Mouse (Mus musculus) intestine, embryonic 14.5 days (tissue): ENCODE measurements around the gene Dusp5. TPM values are rescaled to one million over a fixed set of nuclear protein-coding genes. Genes with fewer than 3 reads are reported as not detected.

Experiments
- ATAC-seq: fragments of 200-750 bp; cut with Nextera tagmentation; replicated peaks from 2 replicates; pipeline ENCODE4 v1.8.0; 2017; ENCODE audit warnings: low read depth, moderate number of reproducible peaks, moderate TSS enrichment, moderate library complexity; ENCODE audit not compliant: low FRiP score, low TSS enrichment
- DNase-seq: peaks from one replicate; pipeline ENCODE4 v3.0.0-alpha.2; 2018; ENCODE audit warnings: low spot score
- H3K27ac ChIP-seq: fragments of 300-500 bp; sonication (generic); 2 replicates; pipeline ENCODE4 v1.5.1; 2014; ENCODE audit warnings: low read depth, mild to moderate bottlenecking, control low read depth
- H3K27me3 ChIP-seq: fragments of 300-500 bp; sonication (generic); replicated peaks from 2 replicates; pipeline ENCODE4 v1.6.1; 2014; ENCODE audit warnings: low read length, control low read depth; ENCODE audit not compliant: control insufficient read depth, insufficient read depth
- H3K36me3 ChIP-seq: fragments of 300-500 bp; sonication (generic); 2 replicates; pipeline ENCODE4 v1.6.1; 2014; ENCODE audit warnings: low read length, control low read depth; ENCODE audit not compliant: control insufficient read depth, insufficient read depth
- H3K4me1 ChIP-seq: fragments of 300-500 bp; sonication (generic); replicated peaks from 2 replicates; pipeline ENCODE4 v1.6.1; 2014; ENCODE audit warnings: low read length, control low read depth, mixed read lengths; ENCODE audit not compliant: control insufficient read depth, insufficient read depth
- H3K4me2 ChIP-seq: fragments of 300-500 bp; sonication (generic); 2 replicates; pipeline ENCODE4 v1.6.1; 2014; ENCODE audit warnings: low read length
- H3K4me3 ChIP-seq: fragments of 300-500 bp; sonication (generic); 2 replicates; pipeline ENCODE4 v1.5.1; 2014; ENCODE audit warnings: low read depth, low read length, control low read depth, mixed read lengths
- H3K9ac ChIP-seq: fragments of 300-500 bp; sonication (generic); 2 replicates; pipeline ENCODE4 v1.6.1; 2014; ENCODE audit warnings: mild to moderate bottlenecking, low read length
- H3K9me3 ChIP-seq: fragments of 300-500 bp; sonication (generic); 2 replicates; pipeline ENCODE4 v1.6.1; 2016; ENCODE audit warnings: low read length, control low read depth; ENCODE audit not compliant: control insufficient read depth
- WGBS: fragments of 180-500 bp; shearing (Covaris S2); extraction: QIAGEN DNeasy Blood & Tissue Kit; methylation state at CpG from one replicate; pipeline ENCODE4 v1.1.7; 2014; 5-methylcytosine and 5-hydroxymethylcytosine counted together
- polyA plus RNA-seq: library from polyadenylated mRNA; unstranded; fragments of >200 nt; fragmentation: Nextera tagmentation; extraction: Ambion mirVana; gene quantifications from 2 replicates; pipeline ENCODE4 v1.2.1, GENCODE M21; 2014

The Dusp5 gene
- 5.8 and 7.3 TPM in 2 replicates for polyA plus RNA-seq

DNA sequence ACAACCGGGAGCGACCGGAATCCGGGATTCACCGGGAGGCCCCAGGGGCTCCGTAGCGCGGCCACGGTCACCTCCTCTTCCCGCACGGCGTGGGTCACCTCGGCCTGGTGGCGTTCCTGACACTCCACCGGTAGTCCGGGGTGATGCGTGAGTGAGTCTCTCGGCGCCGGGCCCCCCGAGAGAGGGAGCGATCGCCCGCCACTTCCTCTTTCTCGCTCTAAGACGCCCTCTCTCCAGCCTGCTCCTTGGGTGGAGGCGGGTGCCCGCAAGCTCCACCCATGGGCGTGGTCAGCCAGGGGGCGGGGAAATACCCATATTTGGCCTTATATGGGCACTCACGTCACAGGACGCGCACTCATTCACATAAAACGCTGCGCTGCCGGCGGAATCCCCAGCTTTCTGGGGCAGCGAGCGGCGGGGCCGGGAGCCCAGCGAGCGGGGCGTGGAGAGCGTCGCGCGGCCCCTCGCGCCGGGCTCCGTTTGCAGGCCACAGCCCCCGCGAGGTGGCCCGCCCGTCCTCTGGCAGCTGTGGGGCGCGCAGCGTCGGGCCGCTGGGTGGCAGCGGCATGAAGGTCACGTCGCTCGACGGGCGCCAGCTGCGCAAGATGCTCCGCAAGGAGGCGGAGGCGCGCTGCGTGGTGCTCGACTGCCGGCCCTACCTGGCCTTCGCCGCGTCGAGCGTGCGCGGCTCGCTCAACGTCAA, at the start of gene Dusp5:
Gene Dusp5 (plus strand): TSS at position 358 of the 703 bp plus-strand sequence.
- Histone ChIP-seq H3K9me3 (no peaks in the 10 kb centered on the region), H3K36me3 (no peaks in the 10 kb centered on the region), H3K9ac (peak within 1 kb of the TSS; percentile 69), H3K4me3 (peak within 1 kb of the TSS; percentile 62), H3K27ac (peak within 1 kb of the TSS; percentile 47), H3K4me2 (peak within 1 kb of the TSS; percentile 88), H3K27me3 (no peaks in the 10 kb centered on the region; the same call in 1 of the 2 replicates), H3K4me1 (peaks cover 19% of the 10 kb centered on the region)
- peak; percentile 95 for ATAC-seq
- WGBS, result under 1% methylated on average over 81 of the region's 84 CpGs
- DNase-seq, result peak; percentile 99

DNA sequence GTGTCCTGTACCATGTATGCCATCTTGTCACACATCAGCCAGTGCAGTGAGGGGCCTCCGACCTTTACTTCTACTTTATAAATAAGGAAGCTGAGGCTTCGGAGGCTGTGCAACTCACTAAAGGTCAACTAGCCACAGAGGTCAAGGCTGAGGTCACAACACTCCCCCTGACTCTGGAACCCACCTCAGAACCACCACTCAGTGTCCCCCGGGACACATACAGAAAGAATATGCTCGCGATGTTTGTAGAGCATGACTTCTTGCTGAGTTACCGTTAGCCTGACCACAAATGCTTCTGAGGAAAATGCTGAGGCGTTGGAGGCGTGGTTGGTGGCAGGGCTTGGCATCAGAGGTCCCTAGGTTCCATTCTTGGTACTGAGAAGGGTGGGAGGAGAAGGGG, 49.3 kb upstream of the Dusp5 start:
- Histone ChIP-seq H3K4me3 (no peak overlapping the region), H3K27ac (no peak overlapping the region), H3K9me3 (no peaks in the 10 kb centered on the region), H3K4me2 (no peak overlapping the region), H3K4me1 (no peaks in the 10 kb centered on the region), H3K36me3 (no peaks in the 10 kb centered on the region), H3K9ac (no peak overlapping the region), H3K27me3 (no peaks in the 10 kb centered on the region)
- DNase-seq (no peak), ATAC-seq (no peak)
- 74% methylated on average over 8 of the region's 8 CpGs for WGBS

DNA sequence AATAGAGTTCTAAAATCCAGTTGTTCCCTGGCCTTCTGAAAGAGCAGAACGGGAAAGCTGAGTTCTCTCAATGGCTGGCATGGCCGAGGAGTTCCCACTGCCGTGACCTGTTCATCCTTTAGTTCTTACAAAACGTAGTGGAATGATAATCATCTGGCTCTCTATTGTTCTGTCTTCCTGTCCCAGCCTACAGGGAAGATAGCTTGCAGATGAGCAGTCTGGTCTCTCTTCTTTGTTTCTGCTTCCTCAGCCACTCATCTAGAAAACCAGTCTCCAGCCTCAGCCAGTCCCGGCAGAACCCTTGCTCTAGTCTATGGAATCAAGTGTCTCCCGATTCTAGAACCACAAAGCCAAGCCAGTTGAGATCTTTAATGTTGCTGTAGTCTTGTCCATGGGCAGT, 46.8 kb upstream of the Dusp5 start:
- no peak overlapping the region for H3K4me2 ChIP-seq

GRCm38 (mm10) chr19:53482527-53482926, 46.4 kb upstream of the Dusp5 start:
- Histone ChIP-seq H3K4me2 (no peak overlapping the region), H3K27ac (no peak overlapping the region), H3K9me3 (no peaks in the 10 kb centered on the region), H3K27me3 (no peaks in the 10 kb centered on the region), H3K36me3 (no peaks in the 10 kb centered on the region), H3K9ac (no peak overlapping the region), H3K4me1 (no peaks in the 10 kb centered on the region), H3K4me3 (no peak overlapping the region)
- 80% methylated on average over 5 of the region's 5 CpGs for WGBS
- DNase-seq (no peak), ATAC-seq (no peak)

More for the DNA sequence above, 46.8 kb upstream of the Dusp5 start:
- WGBS, result 73% methylated on average over 6 of the region's 6 CpGs
- Histone ChIP-seq H3K4me3 (no peak overlapping the region), H3K9ac (no peak overlapping the region), H3K4me1 (no peaks in the 10 kb centered on the region), H3K36me3 (no peaks in the 10 kb centered on the region), H3K27me3 (no peaks in the 10 kb centered on the region), H3K9me3 (no peaks in the 10 kb centered on the region), H3K27ac (no peak overlapping the region)
- no peak for DNase-seq
- no peak for ATAC-seq

DNA sequence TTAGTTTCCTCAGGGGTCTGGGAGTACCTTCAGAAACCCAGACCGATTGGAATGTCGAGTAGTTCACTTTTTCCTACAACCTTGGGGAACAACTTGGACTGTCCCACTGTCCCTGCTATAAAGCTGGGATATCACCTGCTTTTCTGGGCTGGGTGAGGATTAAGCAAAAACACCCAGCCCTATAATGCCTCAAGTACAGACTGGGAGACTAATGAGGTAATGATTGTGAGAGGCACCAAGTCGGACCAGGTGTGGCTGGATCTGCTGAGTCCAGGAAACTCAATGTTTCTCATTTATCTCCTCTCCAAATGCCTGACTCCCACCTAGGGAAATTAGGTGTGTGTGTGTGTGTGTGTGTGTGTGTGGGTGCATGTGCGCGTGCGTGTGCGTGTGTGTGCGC, 44.9 kb upstream of the Dusp5 start:
- no peaks in the 10 kb centered on the region for H3K4me1 ChIP-seq
- no peak overlapping the region for H3K27ac ChIP-seq
- no peak overlapping the region for H3K9ac ChIP-seq
- WGBS, result 87% methylated on average over 8 of the region's 8 CpGs
- ATAC-seq (no peak), DNase-seq (no peak)
- no peaks in the 10 kb centered on the region for H3K36me3 ChIP-seq
- H3K4me3 ChIP-seq, result no peak overlapping the region
- H3K4me2 ChIP-seq, result no peak overlapping the region
- H3K27me3 ChIP-seq, result no peaks in the 10 kb centered on the region
- H3K9me3 ChIP-seq, result no peaks in the 10 kb centered on the region

GRCm38 (mm10) chr19:53484918-53485317, 44.0 kb upstream of the Dusp5 start:
- H3K27ac ChIP-seq, result no peak overlapping the region
- DNase-seq (no peak), ATAC-seq (peak; percentile 47; the same call in 1 of the 2 replicates)
- no peaks in the 10 kb centered on the region for H3K36me3 ChIP-seq
- no peak overlapping the region for H3K9ac ChIP-seq
- H3K4me2 ChIP-seq, result no peak overlapping the region
- H3K27me3 ChIP-seq, result no peaks in the 10 kb centered on the region
- no peak overlapping the region for H3K4me3 ChIP-seq
- no peaks in the 10 kb centered on the region for H3K9me3 ChIP-seq
- no peaks in the 10 kb centered on the region for H3K4me1 ChIP-seq
- WGBS, result 66% methylated on average over 3 of the region's 3 CpGs

DNA sequence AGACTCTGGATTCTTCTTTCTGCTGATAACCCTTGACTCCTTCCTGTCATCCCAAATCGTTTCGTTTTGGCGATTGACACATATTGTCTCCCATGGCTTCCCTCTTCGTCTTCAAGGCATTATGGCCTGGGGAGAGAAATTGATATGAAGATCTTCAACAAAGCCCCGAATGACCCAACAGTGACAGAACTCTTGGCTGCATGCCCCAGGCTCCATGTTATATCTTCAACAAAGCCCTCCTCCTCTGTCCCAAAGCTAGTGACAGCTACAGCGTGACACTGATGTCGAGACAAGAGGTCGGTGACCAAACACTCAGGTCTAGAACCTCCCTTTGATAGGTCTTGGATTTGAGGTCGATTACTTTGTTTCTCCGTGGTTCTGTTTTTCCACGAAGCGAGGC, 39.7 kb upstream of the Dusp5 start:
- Histone ChIP-seq H3K27ac (no peak overlapping the region), H3K9ac (no peak overlapping the region), H3K36me3 (no peaks in the 10 kb centered on the region), H3K4me1 (no peaks in the 10 kb centered on the region), H3K27me3 (no peaks in the 10 kb centered on the region), H3K4me3 (no peak overlapping the region), H3K9me3 (no peaks in the 10 kb centered on the region), H3K4me2 (no peak overlapping the region)
- ATAC-seq, result no peak
- 86% methylated on average over 12 of the region's 12 CpGs for WGBS
- no peak for DNase-seq

GRCm38 (mm10) chr19:53489910-53490309, 39.0 kb upstream of the Dusp5 start:
- no peaks in the 10 kb centered on the region for H3K4me1 ChIP-seq
- no peak overlapping the region for H3K4me2 ChIP-seq
- no peaks in the 10 kb centered on the region for H3K9me3 ChIP-seq
- DNase-seq (no peak), ATAC-seq (no peak)
- H3K4me3 ChIP-seq, result no peak overlapping the region
- WGBS, result 85% methylated on average over 1 of the region's 1 CpGs
- H3K9ac ChIP-seq, result no peak overlapping the region
- no peaks in the 10 kb centered on the region for H3K36me3 ChIP-seq
- no peak overlapping the region for H3K27ac ChIP-seq
- H3K27me3 ChIP-seq, result no peaks in the 10 kb centered on the region

GRCm38 (mm10) chr19:53490898-53491297, 38.0 kb upstream of the Dusp5 start:
- H3K4me3 ChIP-seq, result no peak overlapping the region
- H3K9me3 ChIP-seq, result no peaks in the 10 kb centered on the region
- no peaks in the 10 kb centered on the region for H3K4me1 ChIP-seq
- H3K27ac ChIP-seq, result no peak overlapping the region
- H3K9ac ChIP-seq, result no peak overlapping the region
- WGBS, result 70% methylated on average over 8 of the region's 8 CpGs
- ATAC-seq, result no peak
- DNase-seq, result no peak
- H3K36me3 ChIP-seq, result no peaks in the 10 kb centered on the region
- H3K4me2 ChIP-seq, result no peak overlapping the region
- H3K27me3 ChIP-seq, result no peaks in the 10 kb centered on the region
